Mouse (Mus musculus) skeletal muscle tissue, adult 2 months (tissue): ENCODE data around the gene 4931406P16Rik.
A peak's percentile ranks its signal among the peaks of the same experiment; 100 is the strongest.
"Not testable (repeated sequence)": the region's sequence is repeated elsewhere in the genome, so short reads cannot be mapped to it uniquely, and the experiment has no call there.

Experiments used
- DNase-seq: peaks from one replicate; pipeline ENCODE4 v3.0.0-alpha.2; 2012; ENCODE audit warnings: low read depth, low spot score

The 4931406P16Rik gene

GRCm38 (mm10) chr7:34313443-34313875 is at the start of gene 4931406P16Rik:
TSS of gene 4931406P16Rik (minus strand) at chr7:34313551.
- DNase-seq: peak; percentile 70

DNA sequence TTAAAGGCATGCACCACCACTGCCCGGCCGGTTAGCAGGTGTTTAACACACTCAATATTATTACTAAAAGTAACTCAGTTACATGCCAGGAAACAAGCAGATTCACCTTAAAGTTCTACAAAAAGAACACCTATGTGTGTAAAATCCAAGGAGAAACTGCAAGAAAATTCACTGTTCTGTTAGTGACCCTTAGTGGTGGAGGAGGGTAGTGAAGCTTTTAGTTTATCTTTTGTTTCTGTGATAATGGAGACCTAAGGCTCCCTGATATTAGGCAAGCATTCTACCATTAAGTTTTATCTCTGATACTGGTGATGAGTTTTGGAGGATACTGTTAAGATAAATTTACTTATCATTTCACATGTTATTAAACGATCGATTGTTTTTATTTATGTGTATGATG is 42.3 kb upstream of the 4931406P16Rik start:
- no peak for DNase-seq

GRCm38 (mm10) chr7:34351997-34352396 is 38.6 kb upstream of the 4931406P16Rik start:
- no peak for DNase-seq

DNA sequence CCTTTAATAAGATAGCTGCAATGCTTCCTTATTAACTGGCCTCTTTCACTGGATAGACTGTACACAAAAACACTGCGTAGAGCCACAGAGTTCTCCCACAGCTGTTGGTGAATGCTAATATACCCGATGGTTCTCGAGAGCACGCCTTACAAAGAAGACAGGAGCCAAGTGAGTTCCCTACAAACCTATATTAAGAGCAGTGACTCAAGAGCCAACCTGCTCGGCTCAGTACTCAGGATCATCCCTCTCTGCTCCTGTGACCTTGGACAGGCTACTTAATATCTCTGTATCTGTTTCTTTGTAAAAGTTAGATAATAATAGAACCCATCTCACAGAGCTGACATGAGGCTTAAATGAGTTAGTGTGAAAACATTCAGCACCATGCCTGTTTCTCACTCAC is 36.8 kb upstream of the 4931406P16Rik start:
- DNase-seq: peak; percentile 67

GRCm38 (mm10) chr7:34348011-34348410 is 34.7 kb upstream of the 4931406P16Rik start:
- DNase-seq: no peak

GRCm38 (mm10) chr7:34347041-34347440 is 33.7 kb upstream of the 4931406P16Rik start:
- no peak for DNase-seq

GRCm38 (mm10) chr7:34346505-34346904 is 33.2 kb upstream of the 4931406P16Rik start:
- no peak for DNase-seq

DNA sequence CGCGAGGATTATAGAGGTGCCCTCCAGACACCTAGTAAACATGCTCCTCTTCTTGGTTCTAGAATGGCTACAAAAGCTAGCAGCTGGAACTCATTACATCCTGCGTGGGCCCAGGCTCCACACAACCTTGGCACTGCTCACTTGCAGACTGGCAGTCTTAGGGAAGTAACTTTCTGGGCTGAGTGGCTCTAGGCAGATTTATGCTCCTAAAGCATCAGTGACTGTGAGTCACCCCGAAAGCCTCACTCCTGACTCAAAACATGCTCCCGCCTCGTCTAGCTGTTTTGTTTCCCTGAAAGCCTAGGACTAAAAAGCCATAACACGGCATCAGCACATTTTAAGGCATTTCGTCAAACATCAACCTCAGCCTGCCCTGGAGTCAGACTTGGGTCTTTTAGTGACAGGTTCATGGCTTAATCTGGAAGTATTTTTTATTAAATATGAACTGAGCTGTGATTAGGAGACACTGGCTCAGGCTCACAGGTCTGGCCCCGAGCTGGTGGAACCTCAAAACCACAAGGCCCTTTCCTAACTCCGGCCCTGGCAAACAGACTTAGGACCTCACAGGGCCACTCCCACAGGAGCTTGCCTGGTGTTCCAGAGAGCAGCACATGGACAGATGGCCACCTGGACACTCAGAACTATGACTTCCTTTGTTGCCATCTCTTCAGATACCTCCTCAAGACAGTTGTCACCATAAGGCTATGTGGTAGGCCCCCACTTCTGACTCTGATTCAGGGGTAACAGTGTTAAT is 28.9 kb upstream of the 4931406P16Rik start:
- DNase-seq: no peak

DNA sequence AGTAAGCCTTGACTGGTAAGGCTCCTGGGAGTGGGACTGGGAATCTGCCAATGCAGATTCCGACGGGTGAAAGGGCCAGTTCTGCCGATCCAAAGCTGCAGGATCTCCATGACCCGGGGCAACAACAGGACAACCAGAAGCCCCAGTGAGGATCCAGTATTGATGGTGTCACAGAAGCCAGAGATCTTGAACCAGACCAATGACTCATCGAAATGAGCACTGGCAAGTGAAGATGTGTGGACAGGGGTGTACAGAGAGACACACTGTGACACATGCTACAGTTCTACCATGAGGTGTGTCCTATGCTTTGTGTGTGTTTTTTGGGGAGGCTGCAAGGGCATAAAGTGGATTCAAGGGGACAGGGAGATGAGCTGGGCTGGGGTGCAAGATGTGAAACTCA is 27.5 kb upstream of the 4931406P16Rik start:
- DNase-seq: no peak

GRCm38 (mm10) chr7:34339164-34339489 is 25.8 kb upstream of the 4931406P16Rik start:
- DNase-seq: no peak

DNA sequence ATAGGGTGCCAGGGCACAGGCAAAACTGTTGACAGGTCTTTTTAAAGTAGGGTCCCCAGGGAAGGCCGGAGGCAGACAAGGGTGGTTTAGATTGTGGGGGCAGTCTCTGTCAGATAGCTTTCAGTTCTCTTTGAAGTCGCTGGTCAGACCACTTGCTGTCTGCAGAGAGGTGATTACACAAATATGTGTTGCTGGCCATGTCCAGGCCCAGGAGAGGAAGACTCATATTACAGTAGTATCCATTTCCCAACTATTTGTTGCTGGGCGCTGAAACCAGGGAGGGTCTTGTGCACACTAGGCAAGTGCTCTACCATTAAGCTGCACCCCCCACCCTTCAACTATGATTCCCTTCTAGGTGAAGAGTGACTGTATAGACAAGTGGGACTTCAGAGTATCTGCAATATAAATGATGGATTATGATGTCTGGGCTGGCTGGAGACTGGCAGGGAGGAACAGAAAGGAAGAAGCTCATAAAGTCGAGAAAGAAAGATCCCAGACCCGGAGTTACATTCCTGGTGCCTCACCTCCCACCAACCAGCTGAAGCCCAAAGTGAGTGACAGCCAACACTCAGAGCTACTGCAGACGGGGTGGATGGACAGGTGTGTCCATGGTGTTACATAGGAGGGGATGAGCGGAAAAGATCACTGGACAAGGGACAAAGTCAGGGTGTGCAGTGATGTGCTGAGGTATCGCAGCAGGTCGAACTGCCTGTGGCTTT is 25.3 kb upstream of the 4931406P16Rik start:
- DNase-seq: no peak

GRCm38 (mm10) chr7:34337268-34337667 is 23.9 kb upstream of the 4931406P16Rik start:
- no peak for DNase-seq

DNA sequence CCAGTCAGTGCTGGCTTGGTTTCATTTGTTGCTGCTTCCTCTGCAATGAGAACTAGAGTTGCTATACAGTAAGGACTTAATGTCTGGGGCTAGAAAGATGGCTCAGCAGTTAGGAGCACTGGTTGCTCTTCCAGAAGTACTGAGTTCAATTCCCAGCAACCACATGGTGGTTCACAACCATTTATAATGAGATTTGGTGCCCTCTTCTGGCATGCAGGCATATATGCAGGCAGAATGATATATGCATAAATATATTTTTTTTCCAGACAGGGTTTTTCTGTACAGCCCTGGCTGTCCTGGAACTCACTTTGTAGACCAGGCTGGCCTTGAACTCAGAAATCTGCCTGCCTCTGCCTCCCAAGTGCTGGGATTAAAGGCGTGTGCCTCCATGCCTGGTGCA is 23.2 kb upstream of the 4931406P16Rik start:
- not testable (repeated sequence) for DNase-seq

DNA sequence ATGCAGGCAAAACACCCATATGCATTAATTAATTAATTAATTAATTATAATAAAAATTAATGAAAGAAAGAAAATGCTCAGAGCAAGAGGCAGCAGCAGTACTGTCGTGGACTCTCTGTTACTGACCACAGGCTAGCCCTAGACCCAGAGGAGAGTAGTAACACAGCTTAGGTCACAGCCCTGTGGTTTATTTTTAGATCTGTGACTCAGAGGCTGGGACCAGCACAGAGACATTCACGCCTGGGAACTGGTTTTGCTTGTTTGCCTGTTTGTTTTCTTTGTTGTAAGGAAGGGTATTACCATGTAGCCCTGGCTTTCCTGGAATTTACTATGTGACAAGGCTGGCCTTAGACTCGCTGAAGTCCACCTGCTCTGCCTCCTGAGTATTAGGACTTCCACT is 14.1 kb upstream of the 4931406P16Rik start:
- peak; percentile 40 for DNase-seq

- DNase-seq: no peak
Measured at GRCm38 (mm10) chr7:34324857-34325256, 11.5 kb upstream of the 4931406P16Rik start.

DNA sequence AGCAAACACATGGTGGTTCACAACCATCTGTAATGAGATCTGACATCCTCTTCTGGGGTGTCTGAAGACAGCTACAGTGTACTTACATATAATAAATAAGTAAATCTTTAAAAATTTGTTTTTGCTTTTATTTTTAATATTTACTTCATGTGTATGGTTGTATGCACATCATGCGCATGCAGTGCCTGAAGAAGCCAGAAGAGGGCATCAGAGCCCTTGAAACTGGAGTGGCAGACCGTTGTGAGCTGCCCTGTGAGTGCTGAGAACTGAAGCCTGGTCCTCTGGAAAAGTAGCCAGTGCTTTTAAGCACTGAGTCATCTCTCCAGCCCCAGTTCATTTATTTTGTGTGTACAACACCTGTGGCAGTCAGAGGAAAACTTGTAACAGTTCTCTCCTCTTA is 10.7 kb upstream of the 4931406P16Rik start:
- DNase-seq: no peak

DNA sequence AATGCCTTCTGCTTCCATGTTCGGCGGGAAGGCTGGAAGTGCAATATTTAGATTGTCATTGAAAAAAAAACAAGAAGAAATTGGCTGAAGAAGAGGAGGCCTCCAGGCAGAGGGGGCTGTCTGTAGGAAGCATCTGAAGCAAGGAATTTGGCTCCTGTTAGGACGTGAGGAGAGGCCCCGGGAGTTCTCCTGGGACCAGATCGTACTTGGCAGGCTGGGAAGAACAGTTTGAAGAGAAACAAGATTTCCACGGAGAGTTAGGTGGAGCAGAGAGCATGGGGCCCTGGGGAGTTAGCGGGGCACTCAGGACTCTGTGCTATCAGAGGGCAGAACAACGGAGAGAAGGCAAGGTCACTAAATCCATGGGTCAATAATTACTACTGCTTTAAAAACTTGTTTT is 10.0 kb upstream of the 4931406P16Rik start:
- peak; percentile 38 for DNase-seq

DNA sequence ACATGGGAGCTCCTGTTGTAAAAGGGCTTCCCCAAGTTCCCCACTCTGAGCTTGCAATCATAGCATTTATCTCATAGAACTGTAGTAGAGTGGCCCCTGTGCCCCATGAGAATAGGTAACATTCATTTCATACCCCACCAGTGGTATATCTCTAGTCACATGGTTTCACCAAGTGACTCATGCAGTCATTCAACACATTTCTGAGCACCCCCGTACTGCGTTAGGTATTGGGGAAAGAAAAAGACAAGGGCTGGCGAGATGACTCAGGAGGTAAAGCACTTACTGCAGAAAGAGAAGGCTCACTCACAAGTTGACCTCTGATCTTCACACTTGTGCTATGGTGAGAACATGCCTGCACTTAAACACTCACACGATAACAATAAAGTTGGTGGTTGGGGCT is 8.6 kb upstream of the 4931406P16Rik start:
- no peak for DNase-seq

DNA sequence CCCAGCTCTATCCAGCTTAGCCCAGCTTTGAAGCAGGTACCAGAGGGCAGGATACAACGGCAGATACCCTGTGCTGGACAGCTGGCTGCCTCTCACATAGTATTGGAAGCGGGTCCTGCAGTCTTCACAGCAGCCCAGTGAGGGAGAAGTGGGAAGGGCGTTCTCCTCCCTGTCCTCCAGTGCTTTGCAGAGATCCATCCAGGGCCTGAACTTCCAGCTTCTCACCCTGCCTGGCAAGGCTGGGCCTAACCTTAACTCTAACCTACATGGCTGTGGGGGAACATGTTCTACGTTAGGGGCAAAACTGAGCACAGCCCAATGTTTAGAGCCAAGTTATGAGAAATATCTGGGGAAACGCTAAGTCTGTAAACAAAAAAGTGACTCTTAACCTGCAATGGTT is 7.8 kb upstream of the 4931406P16Rik start:
- no peak for DNase-seq

DNA sequence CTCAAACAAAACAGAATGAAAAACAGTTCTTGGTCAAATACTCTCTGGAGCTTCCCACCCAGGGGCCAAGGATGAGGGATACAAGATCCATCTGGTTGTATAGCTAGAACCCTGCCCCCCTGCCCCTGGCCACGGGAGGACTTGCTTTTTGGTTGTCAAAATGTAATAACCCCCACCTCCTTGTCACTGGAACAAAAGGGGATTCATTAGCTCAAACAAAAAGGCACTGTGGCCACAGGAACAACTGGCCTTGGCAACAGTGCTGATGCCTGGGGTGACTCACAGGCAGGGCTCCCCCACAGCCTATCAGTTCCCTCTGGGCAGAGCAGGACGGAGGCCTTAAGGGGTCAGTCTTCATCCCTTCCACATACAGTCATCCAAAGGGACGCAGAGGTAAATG is 6.6 kb upstream of the 4931406P16Rik start:
- DNase-seq: no peak

DNA sequence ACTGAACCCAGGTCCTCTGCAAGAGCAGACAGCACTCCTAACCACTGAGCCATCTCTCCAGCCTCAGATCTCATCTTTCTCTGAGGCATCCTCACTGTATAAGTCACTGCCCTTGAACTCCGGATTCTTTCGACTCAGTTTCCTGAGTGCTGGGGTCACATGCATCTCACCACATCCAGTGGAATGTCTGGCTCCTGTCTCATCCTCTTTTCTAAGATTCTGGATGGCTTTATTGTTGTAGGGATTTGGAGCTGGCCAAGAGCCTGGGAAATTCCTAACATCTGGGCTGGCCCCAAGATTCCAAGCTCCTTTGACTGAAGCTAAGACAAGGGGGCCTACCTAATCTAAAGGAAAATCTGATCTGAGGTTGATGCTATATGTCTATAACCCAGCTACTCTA is 5.8 kb upstream of the 4931406P16Rik start:
- DNase-seq: peak; percentile 39

DNA sequence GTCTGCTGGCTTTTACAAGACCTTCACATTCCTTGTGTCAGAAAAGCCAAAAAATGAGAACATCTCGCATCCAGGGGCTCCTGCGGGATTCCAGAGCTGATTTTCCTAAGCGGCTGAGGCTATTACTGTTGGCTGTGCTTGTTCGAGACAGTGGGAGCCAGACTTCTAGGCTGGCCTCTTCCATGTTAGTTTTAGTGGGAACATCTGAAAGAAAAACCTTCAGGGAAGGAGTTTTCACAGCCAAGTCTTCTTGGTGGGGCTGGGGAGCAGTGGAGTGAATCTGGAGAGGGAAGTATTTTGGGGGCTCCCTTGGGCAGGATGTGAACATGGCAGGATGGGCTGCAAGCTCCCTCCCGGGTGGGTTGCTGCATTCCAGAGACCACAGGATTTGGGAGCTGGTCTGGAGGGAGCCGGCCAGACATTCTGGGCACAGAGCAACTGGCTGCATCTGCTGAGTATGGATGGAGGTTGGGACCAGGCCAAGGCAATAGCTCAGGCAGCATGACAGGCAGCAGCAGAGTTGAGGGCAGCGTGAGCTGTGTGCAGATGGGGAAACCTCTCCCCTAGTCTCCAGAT is 4.6 kb upstream of the 4931406P16Rik start:
- peak; percentile 80 for DNase-seq
